In the genomic region with DNA sequence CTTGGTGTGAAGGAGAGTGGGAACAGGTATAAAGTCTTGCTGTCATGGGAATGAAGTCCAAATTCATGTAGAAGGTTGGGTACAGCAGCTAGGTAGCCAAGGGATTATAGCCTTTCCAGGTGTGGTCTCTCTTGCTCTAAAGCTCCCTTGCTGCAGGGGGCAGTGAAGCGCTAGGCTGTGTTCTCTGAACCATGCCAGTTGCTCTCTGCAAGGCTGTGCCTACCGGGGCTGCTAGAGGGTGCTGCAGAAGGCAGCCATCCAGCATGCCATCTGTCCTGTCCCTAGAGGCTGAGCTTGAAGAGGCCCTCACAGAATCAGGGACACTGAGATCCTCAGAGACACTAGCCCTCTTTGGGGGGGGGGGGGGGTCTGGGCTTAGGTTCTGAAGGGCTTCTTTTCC, we compare ENCODE assay signal across 8 mouse cellular contexts. TPM values are rescaled to one million over a fixed set of nuclear protein-coding genes. Genes with fewer than 3 reads are reported as not detected.
DNase-seq lines count a peak whose midpoint lies in the region; ATAC-seq and TF ChIP-seq lines count a peak whose summit lies in the region.

No protein-coding gene starts in this region.

- no peak for TF ChIP-seq POLR2A in kidney, adult 2 months (IDR thresholded peaks at IDR 0.05; ENCODE audit: low read depth, low read length)

- no peak for ATAC-seq in erythroid progenitor cell, adult 5-6 weeks (replicated peaks; ENCODE audit: low FRiP score, poor library complexity, severe bottlenecking)
- no peak; the same call in 1 of the 2 replicates for ATAC-seq in megakaryocyte-erythroid progenitor cell, adult 5-6 weeks (replicated peaks; ENCODE audit: low FRiP score, low TSS enrichment, poor library complexity, severe bottlenecking)
- ATAC-seq in forebrain, embryonic 11.5 days (replicated peaks; ENCODE audit: low FRiP score) = no peak

- no peaks in the 10 kb centered on the region for H3K27me3 ChIP-seq in kidney, adult 2 months (replicated peaks; ENCODE audit: control insufficient read depth, insufficient read depth, low read length)
- H3K27me3 ChIP-seq in forebrain, embryonic 11.5 days (ENCODE audit: control insufficient read depth, insufficient read depth, low read length) = no peaks in the 10 kb centered on the region

- H3K4me3 ChIP-seq in left cerebral cortex, adult 2 months = no peak overlapping the region
- no peak overlapping the region for H3K4me3 ChIP-seq in kidney, adult 2 months (ENCODE audit: insufficient read depth, low read depth, low read length)
- H3K4me3 ChIP-seq in forebrain, embryonic 11.5 days (ENCODE audit: low read depth, low read length) = no peak overlapping the region

- H3K9me3 ChIP-seq in forebrain, embryonic 11.5 days (ENCODE audit: control insufficient read depth, low read length) = no peaks in the 10 kb centered on the region; the same call in 1 of the 2 replicates

- no peak overlapping the region for H3K27ac ChIP-seq in left cerebral cortex, adult 2 months
- H3K27ac ChIP-seq in kidney, adult 2 months (ENCODE audit: insufficient read depth, low read depth, low read length) = no peak overlapping the region
- H3K27ac ChIP-seq in forebrain, embryonic 11.5 days (ENCODE audit: low read depth, low read length) = no peak overlapping the region

- H3K9ac ChIP-seq in forebrain, embryonic 11.5 days (ENCODE audit: low read length) = no peak overlapping the region

- peak in 1 of 2 experiments; percentile 11 for DNase-seq in left cerebral cortex, adult 2 months (ENCODE audit: extremely low spot score in 1 of 2, low spot score in 2 of 2)
- DNase-seq in left cerebral cortex, postnatal 36 days (ENCODE audit: low spot score in 2 of 2) = no peak
- peak; percentile 30 to 41 for DNase-seq in adrenal gland, adult 18-20 months (ENCODE audit: low spot score in 2 of 2)
- DNase-seq in kidney, adult 2 months = peak; percentile 82
- DNase-seq in lung, postnatal 14 days = peak; percentile 57
- no peak for DNase-seq in forebrain, embryonic 11.5 days (ENCODE audit: low spot score)

- intact Hi-C loops in left cerebral cortex, adult 2 months (cut with DNase I) = no loop called here
- intact Hi-C loops in left cerebral cortex, postnatal 36 days (cut with DNase I) = no loop called here

- peak; percentile 42 for TF ChIP-seq CTCF in left cerebral cortex, adult 2 months (IDR thresholded peaks at IDR 0.05)
- peak; percentile 88 for TF ChIP-seq CTCF in kidney, adult 2 months (conservative IDR thresholded peaks at IDR 0.05; ENCODE audit: insufficient read depth, insufficient read length, low read depth, low read length)

- H3K36me3 ChIP-seq in kidney, adult 2 months (ENCODE audit: control insufficient read depth, insufficient read depth, low read length) = no peaks in the 10 kb centered on the region
- no peaks in the 10 kb centered on the region for H3K36me3 ChIP-seq in forebrain, embryonic 11.5 days (ENCODE audit: control insufficient read depth, insufficient read depth, low read length)

- H3K4me1 ChIP-seq in kidney, adult 2 months (ENCODE audit: control insufficient read depth, insufficient read depth, low read length) = peaks cover 3% of the 10 kb centered on the region; the same call in 1 of the 2 replicates
- H3K4me1 ChIP-seq in forebrain, embryonic 11.5 days (replicated peaks; ENCODE audit: control insufficient read depth, insufficient read depth, low read length) = no peaks in the 10 kb centered on the region

- WGBS in kidney, adult 2 months = 8% methylated on average over 2 of the region's 2 CpGs
- 18% methylated on average over 2 of the region's 2 CpGs for WGBS in forebrain, embryonic 11.5 days

- no peak overlapping the region for H3K4me2 ChIP-seq in forebrain, embryonic 11.5 days (ENCODE audit: low read depth, low read length, severe bottlenecking)

RNA-seq across cellular contexts. Expression of a gene that starts 50.6 kb away (rescaled TPM):
- 100 to 1,000 TPM; 163 to 170 TPM for total RNA-seq in left cerebral cortex, adult 2 months (2021)
- total RNA-seq in left cerebral cortex, postnatal 36 days (2021) = 100 to 1,000 TPM; 133 to 174 TPM
- 10 to 100 TPM in 1 of 2 experiments, 1 to 10 TPM in 1; 8.1 to 18.5 TPM for total RNA-seq in adrenal gland, adult 18-20 months (2021)
- 16.1 and 17.1 TPM in 2 replicates for polyA plus RNA-seq in kidney, adult 2 months (2012; rRNA removed)
- total RNA-seq in erythroid progenitor cell, adult 5-6 weeks (2015; ENCODE audit: low replicate concordance) = 1.3 TPM in 1 of 2 replicates, not detected in the other
- total RNA-seq in erythroid progenitor cell, adult 5-6 weeks (2017; ENCODE audit: low replicate concordance) = 0.26 TPM in 1 of 2 replicates, not detected in the other
- not detected in 2 replicates for total RNA-seq in megakaryocyte-erythroid progenitor cell, adult 5-6 weeks (2014; fragmentation: Nextera tagmentation)
- total RNA-seq in megakaryocyte-erythroid progenitor cell, adult 5-6 weeks (2017) = not detected in 2 replicates
- 2.2 TPM in 2 replicates for polyA plus RNA-seq in forebrain, embryonic 11.5 days (2014; fragmentation: Nextera tagmentation; extraction: Ambion mirVana)

Comparison
In these comparisons a context has a peak if more than half of its experiments do, and no peak if none do; other contexts are left out.
1. DNase-seq: peak in adrenal gland, adult 18-20 months (2 of 2), kidney, adult 2 months (single experiment) and lung, postnatal 14 days (single experiment); none in left cerebral cortex, postnatal 36 days (0 of 2) and forebrain, embryonic 11.5 days (single experiment).
2. RNA of a gene that starts 50.6 kb away (total RNA-seq): 133 to 174 TPM in left cerebral cortex, postnatal 36 days and 163 to 170 TPM in left cerebral cortex, adult 2 months; 8.1 to 18.5 TPM in adrenal gland, adult 18-20 months, 0.26 to 1.3 TPM in erythroid progenitor cell, adult 5-6 weeks and not detected in megakaryocyte-erythroid progenitor cell, adult 5-6 weeks; every median in the first group is over 4 times any median in the second.